Mouse (Mus musculus) liver, embryonic 14.5 days (tissue): ENCODE results near the gene Dcxr. TPM values are rescaled to one million over a fixed set of nuclear protein-coding genes. Genes with fewer than 3 reads are reported as not detected.

Source experiments
- ATAC-seq: fragments of 200-750 bp; cut with Nextera tagmentation; 2 replicates; pipeline ENCODE4 v1.8.0; 2017; ENCODE audit warnings: moderate number of reproducible peaks, mild to moderate bottlenecking, moderate library complexity; ENCODE audit not compliant: insufficient read depth
- DNase-seq, 3 experiments: peaks; one replicate each; pipeline ENCODE4 v3.0.0-alpha.2; 2012 to 2013; ENCODE audit warnings: low read depth in 3 of 3, low spot score in 3 of 3
- H3K27ac ChIP-seq: fragments of 300-500 bp; sonication (generic); 2 replicates; pipeline ENCODE4 v1.5.1; 2014; ENCODE audit warnings: moderate library complexity, mild to moderate bottlenecking, control low read depth, inconsistent platforms
- H3K27me3 ChIP-seq: fragments of 300-500 bp; sonication (generic); 2 replicates; pipeline ENCODE4 v1.6.1; 2014; ENCODE audit warnings: mild to moderate bottlenecking, low read length, moderate library complexity; ENCODE audit not compliant: control insufficient read depth, insufficient read depth
- H3K36me3 ChIP-seq: fragments of 300-500 bp; sonication (generic); replicated peaks from 2 replicates; pipeline ENCODE4 v1.6.1; 2014; ENCODE audit warnings: low read depth; ENCODE audit not compliant: control insufficient read depth, insufficient read depth
- H3K4me1 ChIP-seq, 2 experiments: fragments of 200-500 bp in 1 of 2; fragments of 300-500 bp in 1 of 2; sonication (generic) in 1 of 2; replicated peaks; 2 replicates each; pipeline ENCODE4 v1.6.1; 2012 to 2014; ENCODE audit warnings: antibody characterized with exemption in 1 of 2, inconsistent platforms in 1 of 2, low read length in 1 of 2; ENCODE audit not compliant: control insufficient read depth in 2 of 2, insufficient read depth in 2 of 2
- H3K4me2 ChIP-seq: fragments of 300-500 bp; sonication (generic); 2 replicates; pipeline ENCODE4 v1.6.1; 2014; ENCODE audit warnings: low read depth, mild to moderate bottlenecking, control low read depth, moderate library complexity
- H3K4me3 ChIP-seq, 2 experiments: fragments of 200-500 bp in 1 of 2; fragments of 300-500 bp in 1 of 2; sonication (generic) in 1 of 2; 2 replicates each; pipeline ENCODE4 v1.5.1; 2012 to 2014; ENCODE audit warnings: low read depth in 2 of 2, low read length in 2 of 2, mild to moderate bottlenecking in 2 of 2, control low read depth in 1 of 2, inconsistent platforms in 1 of 2, moderate library complexity in 1 of 2; ENCODE audit not compliant: insufficient read depth in 1 of 2
- H3K9ac ChIP-seq: fragments of 300-500 bp; sonication (generic); replicated peaks from 2 replicates; pipeline ENCODE4 v1.6.1; 2014; ENCODE audit warnings: mild to moderate bottlenecking, control low read depth, moderate library complexity
- H3K9me3 ChIP-seq: fragments of 300-500 bp; sonication (generic); 2 replicates; pipeline ENCODE4 v1.6.1; 2016; ENCODE audit warnings: low read length, mixed read lengths; ENCODE audit not compliant: control insufficient read depth
- CTCF ChIP-seq: IDR thresholded peaks from 2 replicates; pipeline ENCODE4 v1.5.1; 2016; ENCODE audit warnings: antibody characterized with exemption, low read depth, control low read depth
- EP300 ChIP-seq: IDR thresholded peaks from 2 replicates; pipeline ENCODE4 v1.6.1; 2016; ENCODE audit warnings: antibody characterized with exemption, low read depth
- WGBS: fragments of 180-500 bp; shearing (Covaris S2); extraction: QIAGEN DNeasy Blood & Tissue Kit; methylation state at CpG from one replicate; pipeline ENCODE4 v1.1.7; 2014; ENCODE audit not compliant: insufficient replicate concordance; 5-methylcytosine and 5-hydroxymethylcytosine counted together
- polyA plus RNA-seq, 2 experiments: library from polyadenylated mRNA; depleted of rRNA in 1 of 2; stranded (reverse) in 1 of 2; unstranded in 1 of 2; fragments of >200 nt; fragmentation: Nextera tagmentation in 1 of 2; extraction: Ambion mirVana in 1 of 2; gene quantifications; 2 replicates each; pipeline versions ENCODE4 v1.2.1 to v1.2.3; 2012 to 2014

Gene Dcxr
- polyA plus RNA-seq, 2 experiments, result 10.4 to 15.1 TPM

- Histone ChIP-seq H3K27me3 (no peaks in the 10 kb centered on the region), H3K9me3 (no peaks in the 10 kb centered on the region), H3K4me1 (no peaks in the 10 kb centered on the region; a peak in 1 of 4 replicates), H3K27ac (no peak overlapping the region), H3K4me2 (no peak overlapping the region), H3K36me3 (no peaks in the 10 kb centered on the region), H3K4me3 (no peak overlapping the region), H3K9ac (no peak overlapping the region)
- ATAC-seq, result no peak
- WGBS, result 46% methylated on average over 12 of the region's 12 CpGs
- DNase-seq, result no peak
- TF ChIP-seq CTCF, result no peak
- TF ChIP-seq EP300, result no peak
Observed at GRCm38 (mm10) chr11:120707225-120707624, 19.9 kb downstream of the Dcxr start.

- DNase-seq (no peak), ATAC-seq (no peak)
- no peaks in the 10 kb centered on the region; a peak in 1 of 4 replicates for H3K4me1 ChIP-seq
- H3K9ac ChIP-seq, result no peak overlapping the region
- H3K27me3 ChIP-seq, result no peaks in the 10 kb centered on the region
- no peak overlapping the region for H3K4me3 ChIP-seq
- no peak overlapping the region for H3K27ac ChIP-seq
- TF ChIP-seq EP300, result no peak
- no peak overlapping the region for H3K4me2 ChIP-seq
- H3K9me3 ChIP-seq, result no peaks in the 10 kb centered on the region
- WGBS, result 62% methylated on average over 5 of the region's 5 CpGs
- no peaks in the 10 kb centered on the region for H3K36me3 ChIP-seq
Observed at GRCm38 (mm10) chr11:120706120-120706519, 21.0 kb downstream of the Dcxr start.

- Histone ChIP-seq H3K9ac (no peak overlapping the region), H3K36me3 (no peaks in the 10 kb centered on the region), H3K4me2 (no peak overlapping the region), H3K9me3 (no peaks in the 10 kb centered on the region), H3K4me3 (no peak overlapping the region), H3K27me3 (no peaks in the 10 kb centered on the region), H3K4me1 (no peaks in the 10 kb centered on the region; a peak in 1 of 4 replicates), H3K27ac (no peak overlapping the region)
- DNase-seq (no peak), ATAC-seq (no peak)
- TF ChIP-seq EP300 (no peak), CTCF (no peak)
- WGBS, result 63% methylated on average over 8 of the region's 8 CpGs
Observed at GRCm38 (mm10) chr11:120704486-120705325, 22.4 kb downstream of the Dcxr start.

- 75% methylated on average over 15 of the region's 15 CpGs for WGBS
- H3K27me3 ChIP-seq, result no peaks in the 10 kb centered on the region
- no peaks in the 10 kb centered on the region for H3K36me3 ChIP-seq
- no peak for DNase-seq
- no peak for ATAC-seq
- no peaks in the 10 kb centered on the region for H3K9me3 ChIP-seq
- no peak overlapping the region for H3K4me2 ChIP-seq
- TF ChIP-seq CTCF, result 0 out of 2 replicates have a peak, but pooled peaks have one; percentile 2
- TF ChIP-seq EP300, result no peak
- no peak overlapping the region for H3K27ac ChIP-seq
- no peaks in the 10 kb centered on the region; a peak in 1 of 4 replicates for H3K4me1 ChIP-seq
- H3K9ac ChIP-seq, result no peak overlapping the region
- no peak overlapping the region for H3K4me3 ChIP-seq
Observed at GRCm38 (mm10) chr11:120703696-120704454, 23.2 kb downstream of the Dcxr start.

GRCm38 (mm10) chr11:120697741-120698140 lies 29.3 kb downstream of the Dcxr start:
- 67% methylated on average over 10 of the region's 10 CpGs for WGBS
- Histone ChIP-seq H3K4me2 (no peak overlapping the region), H3K9me3 (no peaks in the 10 kb centered on the region), H3K9ac (no peak overlapping the region), H3K4me3 (no peak overlapping the region), H3K27ac (no peak overlapping the region), H3K4me1 (no peaks in the 10 kb centered on the region), H3K36me3 (no peaks in the 10 kb centered on the region), H3K27me3 (no peaks in the 10 kb centered on the region)
- DNase-seq (no peak), ATAC-seq (no peak)
- TF ChIP-seq EP300, result no peak
- TF ChIP-seq CTCF, result no peak
